ENCODE assay signal across 31 mouse cellular contexts in genomic region chr16:56399541-56399940, GRCm38 (mm10).
A peak's percentile ranks its signal among the peaks of the same experiment; 100 is the strongest.
DNase-seq lines count a peak whose midpoint lies in the region; ATAC-seq and TF ChIP-seq lines count a peak whose summit lies in the region.
"Had no signal": no experiment of that assay in that cellular context is flagged by ENCODE, and none has a peak within 500 bp of the region (broad histone marks: within the 10 kb centered on the region; RNA-seq: fewer than 3 reads in every experiment).

No protein-coding gene starts in this region.

- 67% methylated on average over 4 of the region's 4 CpGs for WGBS in lung, embryonic 14.5 days
- 96% methylated on average over 4 of the region's 4 CpGs for WGBS in embryonic facial prominence, embryonic 10.5 days

- no peak overlapping the region for H3K27ac ChIP-seq in lung, embryonic 14.5 days (ENCODE audit: low read depth)
- no peak overlapping the region for H3K27ac ChIP-seq in embryonic facial prominence, embryonic 10.5 days (replicated peaks)
- H3K27ac ChIP-seq: embryonic facial prominence, embryonic 15.5 days; forebrain, embryonic 12.5 days; heart, embryonic 13.5 days; hindbrain, embryonic 10.5 days; hindbrain, embryonic 15.5 days; limb, embryonic 13.5 days; macrophage; neural tube, embryonic 15.5 days had no signal

- peaks cover 6% of the 10 kb centered on the region; the same call in 1 of the 2 replicates for H3K4me1 ChIP-seq in lung, embryonic 14.5 days (ENCODE audit: insufficient read depth)
- H3K4me1 ChIP-seq in embryonic facial prominence, embryonic 10.5 days: no peaks in the 10 kb centered on the region
- H3K4me1 ChIP-seq: embryonic facial prominence, embryonic 15.5 days; forebrain, embryonic 12.5 days; hindbrain, embryonic 10.5 days; hindbrain, embryonic 15.5 days; neural tube, embryonic 15.5 days had no signal

- TF ChIP-seq CTCF in lung, embryonic 14.5 days (IDR thresholded peaks at IDR 0.05; ENCODE audit: low read depth): no peak

- no peak overlapping the region for H3K4me3 ChIP-seq in lung, embryonic 14.5 days (ENCODE audit: low read depth, low read length)
- no peak overlapping the region for H3K4me3 ChIP-seq in embryonic facial prominence, embryonic 10.5 days
- H3K4me3 ChIP-seq: embryonic facial prominence, embryonic 15.5 days; forebrain, embryonic 12.5 days; heart, embryonic 13.5 days; hindbrain, embryonic 10.5 days; hindbrain, embryonic 15.5 days; limb, embryonic 13.5 days; neural tube, embryonic 15.5 days had no signal

- no peak overlapping the region for H3K9ac ChIP-seq in lung, embryonic 14.5 days
- H3K9ac ChIP-seq: embryonic facial prominence, embryonic 15.5 days; forebrain, embryonic 12.5 days; heart, embryonic 13.5 days; hindbrain, embryonic 15.5 days; limb, embryonic 13.5 days; neural tube, embryonic 15.5 days had no signal

- peak; percentile 52 for DNase-seq in lung, embryonic 14.5 days
- no peak for DNase-seq in lung, postnatal 36 days
- DNase-seq in right cerebral cortex, adult 2 months (ENCODE audit: low spot score in 2 of 2): peak; percentile 47 to 58
- DNase-seq in right cerebral cortex, postnatal 4 days: no peak
- DNase-seq in left cerebral cortex, postnatal 25 days (ENCODE audit: low spot score in 2 of 2): peak; percentile 13 to 83
- DNase-seq in embryonic facial prominence, embryonic 10.5 days (ENCODE audit: low spot score): no peak
- no peak for DNase-seq in layer of hippocampus, adult 9-10 months (ENCODE audit: low spot score)
- DNase-seq: adrenal gland, adult 2 months; adrenal gland, postnatal 36 days; B cell, adult 2 months; cerebellum, adult 2 months; cerebellum, postnatal 14 days; gastrocnemius, postnatal 10 days; heart, postnatal 14 days; kidney, adult 11 months; kidney, postnatal 14 days; midbrain, embryonic 14.5 days; retina, postnatal 1 day; thymus, adult 18-20 months; thymus, postnatal 25 days had no signal

- H3K4me2 ChIP-seq in lung, embryonic 14.5 days: no peak overlapping the region
- H3K4me2 ChIP-seq: embryonic facial prominence, embryonic 15.5 days; forebrain, embryonic 12.5 days; heart, embryonic 13.5 days; hindbrain, embryonic 15.5 days; limb, embryonic 13.5 days; liver, embryonic 11.5 days; neural tube, embryonic 15.5 days had no signal

- H3K36me3 ChIP-seq in lung, embryonic 14.5 days (ENCODE audit: insufficient read depth): no peaks in the 10 kb centered on the region
- no peaks in the 10 kb centered on the region for H3K36me3 ChIP-seq in embryonic facial prominence, embryonic 10.5 days (replicated peaks)
- H3K36me3 ChIP-seq: embryonic facial prominence, embryonic 15.5 days; forebrain, embryonic 12.5 days; heart, embryonic 13.5 days; hindbrain, embryonic 10.5 days; hindbrain, embryonic 15.5 days; limb, embryonic 13.5 days; neural tube, embryonic 15.5 days had no signal

- intact Hi-C loops in left cerebral cortex, postnatal 25 days (cut with DNase I): no loop called here

- ATAC-seq in lung, embryonic 14.5 days (ENCODE audit: insufficient read depth): no peak
- ATAC-seq: activated CD4-positive, CD25-positive, alpha-beta regulatory T cell, adult 4 months; inflammation-experienced regulatory T-cells, adult 6 months had no signal

- no peaks in the 10 kb centered on the region for H3K9me3 ChIP-seq in lung, embryonic 14.5 days (ENCODE audit: low read depth, low read length)
- H3K9me3 ChIP-seq in embryonic facial prominence, embryonic 10.5 days: no peaks in the 10 kb centered on the region
- H3K9me3 ChIP-seq: embryonic facial prominence, embryonic 15.5 days; forebrain, embryonic 12.5 days; hindbrain, embryonic 10.5 days; hindbrain, embryonic 15.5 days; limb, embryonic 13.5 days; neural tube, embryonic 15.5 days had no signal

- H3K27me3 ChIP-seq in lung, embryonic 14.5 days (ENCODE audit: insufficient read depth, low read length): no peaks in the 10 kb centered on the region
- H3K27me3 ChIP-seq in embryonic facial prominence, embryonic 10.5 days (replicated peaks; ENCODE audit: low read depth, poor library complexity, severe bottlenecking): no peaks in the 10 kb centered on the region
- H3K27me3 ChIP-seq: embryonic facial prominence, embryonic 15.5 days; forebrain, embryonic 12.5 days; heart, embryonic 13.5 days; hindbrain, embryonic 15.5 days; neural tube, embryonic 15.5 days had no signal

Comparison
In these comparisons a context has a peak if more than half of its experiments do, and no peak if none do; other contexts are left out.
1. DNase-seq: peak in lung, embryonic 14.5 days (single experiment), right cerebral cortex, adult 2 months (2 of 2) and left cerebral cortex, postnatal 25 days (2 of 2); none in lung, postnatal 36 days (single experiment), right cerebral cortex, postnatal 4 days (single experiment), embryonic facial prominence, embryonic 10.5 days (single experiment) and layer of hippocampus, adult 9-10 months (single experiment).